Mouse (Mus musculus): ENCODE results near the gene Vps37c.

- no peak for TF ChIP-seq CTCF (IDR thresholded peaks at IDR 0.05; ENCODE audit: insufficient read depth, low read depth, low read length)
- no peak for TF ChIP-seq POLR2A (IDR thresholded peaks at IDR 0.05; ENCODE audit: insufficient read depth, low read depth, low read length)
Measured at GRCm38 (mm10) chr19:10648156-10648555, 40.4 kb upstream of the Vps37c start.

Measured in olfactory bulb, adult 2 months (tissue).